Mouse (Mus musculus) hindbrain, embryonic 13.5 days (tissue): Measurements from ENCODE around the gene Nfkbib. TPM values are rescaled to one million over a fixed set of nuclear protein-coding genes. Genes with fewer than 3 reads are reported as not detected.

ENCODE experiments used
- ATAC-seq: fragments of 200-750 bp; cut with Nextera tagmentation; 2 replicates; pipeline ENCODE4 v1.8.0; 2017; ENCODE audit warnings: moderate TSS enrichment; ENCODE audit not compliant: low FRiP score
- H3K27ac ChIP-seq: fragments of 300-500 bp; sonication (generic); 2 replicates; pipeline ENCODE4 v1.5.1; 2015; ENCODE audit warnings: inconsistent platforms, mild to moderate bottlenecking, moderate library complexity
- H3K27me3 ChIP-seq: fragments of 300-500 bp; sonication (generic); 2 replicates; pipeline ENCODE4 v1.6.1; 2015; ENCODE audit warnings: mild to moderate bottlenecking, inconsistent platforms
- H3K36me3 ChIP-seq: fragments of 300-500 bp; sonication (generic); 2 replicates; pipeline ENCODE4 v1.6.1; 2015; ENCODE audit warnings: mild to moderate bottlenecking, inconsistent platforms
- H3K4me1 ChIP-seq: fragments of 300-500 bp; sonication (generic); replicated peaks from 2 replicates; pipeline ENCODE4 v1.6.1; 2015; ENCODE audit warnings: inconsistent platforms
- H3K4me2 ChIP-seq: fragments of 300-500 bp; sonication (generic); 2 replicates; pipeline ENCODE4 v1.6.1; 2015; ENCODE audit warnings: inconsistent platforms, mild to moderate bottlenecking, moderate library complexity
- H3K4me3 ChIP-seq: fragments of 300-500 bp; sonication (generic); 2 replicates; pipeline ENCODE4 v1.5.1; 2015; ENCODE audit warnings: mild to moderate bottlenecking, inconsistent platforms
- H3K9ac ChIP-seq: fragments of 300-500 bp; sonication (generic); 2 replicates; pipeline ENCODE4 v1.6.1; 2015; ENCODE audit warnings: mild to moderate bottlenecking, inconsistent platforms
- H3K9me3 ChIP-seq: fragments of 300-500 bp; sonication (generic); 2 replicates; pipeline ENCODE4 v1.6.1; 2016; ENCODE audit warnings: inconsistent platforms
- WGBS: fragments of 180-500 bp; shearing (Covaris S2); methylation state at CpG from one replicate; pipeline ENCODE4 v1.1.7; 2015; 5-methylcytosine and 5-hydroxymethylcytosine counted together
- polyA plus RNA-seq: library from polyadenylated mRNA; unstranded; fragments of >200 nt; fragmentation: Nextera tagmentation; extraction: Ambion mirVana; gene quantifications from 2 replicates; pipeline ENCODE4 v1.2.1, GENCODE M21; 2015

The Nfkbib gene
- polyA plus RNA-seq, 1 experiment from 2014 or later: 58.6 TPM

- WGBS: 92% methylated on average over 3 of the region's 3 CpGs
- no peaks in the 10 kb centered on the region for H3K36me3 ChIP-seq
- no peak overlapping the region for H3K4me3 ChIP-seq
- H3K9me3 ChIP-seq: no peaks in the 10 kb centered on the region
- no peak overlapping the region for H3K4me2 ChIP-seq
- no peak overlapping the region for H3K27ac ChIP-seq
- H3K27me3 ChIP-seq: no peaks in the 10 kb centered on the region
- no peak overlapping the region for H3K9ac ChIP-seq
- H3K4me1 ChIP-seq: peaks cover 8% of the 10 kb centered on the region
- ATAC-seq: no peak
Measured at GRCm38 (mm10) chr7:28794496-28794895, 27.2 kb upstream of the Nfkbib start.

- no peak overlapping the region for H3K4me2 ChIP-seq
- H3K4me3 ChIP-seq: no peak overlapping the region
- H3K27me3 ChIP-seq: no peaks in the 10 kb centered on the region
- ATAC-seq: no peak
- peaks cover 8% of the 10 kb centered on the region for H3K4me1 ChIP-seq
- 32% methylated on average over 2 of the region's 2 CpGs for WGBS
- H3K9me3 ChIP-seq: no peaks in the 10 kb centered on the region
- no peak overlapping the region for H3K27ac ChIP-seq
- no peak overlapping the region for H3K9ac ChIP-seq
- 0 out of 2 replicates have a peak, but pooled peaks cover 2% of the 10 kb centered on the region for H3K36me3 ChIP-seq
Measured at GRCm38 (mm10) chr7:28793834-28794233, 26.5 kb upstream of the Nfkbib start.

GRCm38 (mm10) chr7:28792391-28793185 is 25.3 kb upstream of the Nfkbib start:
- peaks cover 10% of the 10 kb centered on the region for H3K36me3 ChIP-seq
- no peak overlapping the region for H3K4me2 ChIP-seq
- no peaks in the 10 kb centered on the region for H3K27me3 ChIP-seq
- H3K27ac ChIP-seq: no peak overlapping the region
- peaks cover 8% of the 10 kb centered on the region for H3K4me1 ChIP-seq
- H3K4me3 ChIP-seq: no peak overlapping the region
- 84% methylated on average over 14 of the region's 14 CpGs for WGBS
- ATAC-seq: no peak
- no peak overlapping the region for H3K9ac ChIP-seq
- H3K9me3 ChIP-seq: no peaks in the 10 kb centered on the region

GRCm38 (mm10) chr7:28791706-28792105 is 24.4 kb upstream of the Nfkbib start:
- H3K36me3 ChIP-seq: peaks cover 19% of the 10 kb centered on the region
- no peak overlapping the region for H3K4me3 ChIP-seq
- H3K27ac ChIP-seq: no peak overlapping the region
- no peaks in the 10 kb centered on the region for H3K9me3 ChIP-seq
- peaks cover 4% of the 10 kb centered on the region for H3K4me1 ChIP-seq
- no peaks in the 10 kb centered on the region for H3K27me3 ChIP-seq
- no peak for ATAC-seq
- H3K9ac ChIP-seq: no peak overlapping the region
- H3K4me2 ChIP-seq: no peak overlapping the region

GRCm38 (mm10) chr7:28790066-28790806 is 22.9 kb upstream of the Nfkbib start:
- ATAC-seq: no peak
- H3K27ac ChIP-seq: no peak overlapping the region
- no peaks in the 10 kb centered on the region for H3K27me3 ChIP-seq
- peaks cover 34% of the 10 kb centered on the region for H3K36me3 ChIP-seq
- H3K4me1 ChIP-seq: no peaks in the 10 kb centered on the region
- H3K9me3 ChIP-seq: no peaks in the 10 kb centered on the region
- H3K4me3 ChIP-seq: no peak overlapping the region
- no peak overlapping the region for H3K9ac ChIP-seq
- WGBS: 53% methylated on average over 8 of the region's 8 CpGs
- no peak overlapping the region for H3K4me2 ChIP-seq

- no peaks in the 10 kb centered on the region for H3K9me3 ChIP-seq
- 83% methylated on average over 3 of the region's 3 CpGs for WGBS
- H3K4me3 ChIP-seq: no peak overlapping the region
- peaks cover 43% of the 10 kb centered on the region for H3K36me3 ChIP-seq
- ATAC-seq: no peak
- H3K9ac ChIP-seq: no peak overlapping the region
- H3K27me3 ChIP-seq: no peaks in the 10 kb centered on the region
- H3K4me2 ChIP-seq: no peak overlapping the region
- H3K27ac ChIP-seq: no peak overlapping the region
- H3K4me1 ChIP-seq: no peaks in the 10 kb centered on the region
Measured at GRCm38 (mm10) chr7:28789235-28789634, 21.9 kb upstream of the Nfkbib start.

- Histone ChIP-seq H3K4me2 (no peak within 1 kb of the TSS), H3K9me3 (no peaks in the 10 kb centered on the region), H3K27ac (no peak within 1 kb of the TSS), H3K9ac (no peak within 1 kb of the TSS), H3K36me3 (peaks cover 50% of the 10 kb centered on the region), H3K4me3 (no peak within 1 kb of the TSS), H3K4me1 (no peaks in the 10 kb centered on the region), H3K27me3 (no peaks in the 10 kb centered on the region)
- ATAC-seq: no peak
- 72% methylated on average over 5 of the region's 5 CpGs for WGBS
Measured at GRCm38 (mm10) chr7:28788307-28789195, 21.2 kb upstream of the Nfkbib start, which contains the start of gene Rinl. Rinl (plus strand) TSS chr7:28788969.

GRCm38 (mm10) chr7:28787884-28788283 is 20.6 kb upstream of the Nfkbib start:
- H3K27ac ChIP-seq: no peak overlapping the region

GRCm38 (mm10) chr7:28785161-28785560 is 17.8 kb upstream of the Nfkbib start:
- Histone ChIP-seq H3K36me3 (peaks cover 62% of the 10 kb centered on the region), H3K27me3 (no peaks in the 10 kb centered on the region), H3K9ac (peak overlapping the region; percentile 29; the same call in 1 of the 2 replicates), H3K4me3 (no peak overlapping the region), H3K9me3 (no peaks in the 10 kb centered on the region), H3K4me2 (no peak overlapping the region), H3K27ac (no peak overlapping the region), H3K4me1 (peaks cover 4% of the 10 kb centered on the region)
- ATAC-seq: no peak
- WGBS: 74% methylated on average over 5 of the region's 5 CpGs

More at GRCm38 (mm10) chr7:28787884-28788283, 20.6 kb upstream of the Nfkbib start:
- 94% methylated on average over 9 of the region's 9 CpGs for WGBS
- Histone ChIP-seq H3K27me3 (no peaks in the 10 kb centered on the region), H3K4me3 (no peak overlapping the region), H3K9ac (no peak overlapping the region), H3K4me1 (no peaks in the 10 kb centered on the region), H3K9me3 (no peaks in the 10 kb centered on the region), H3K36me3 (peaks cover 56% of the 10 kb centered on the region), H3K4me2 (no peak overlapping the region)
- ATAC-seq: no peak

- peaks cover 62% of the 10 kb centered on the region for H3K36me3 ChIP-seq
- H3K4me2 ChIP-seq: no peak overlapping the region
- no peak overlapping the region for H3K27ac ChIP-seq
- H3K9me3 ChIP-seq: no peaks in the 10 kb centered on the region
- 92% methylated on average over 8 of the region's 8 CpGs for WGBS
- H3K4me3 ChIP-seq: no peak overlapping the region
- H3K9ac ChIP-seq: no peak overlapping the region
- H3K27me3 ChIP-seq: no peaks in the 10 kb centered on the region
- peaks cover 4% of the 10 kb centered on the region for H3K4me1 ChIP-seq
- no peak for ATAC-seq
Measured at GRCm38 (mm10) chr7:28781261-28781663, 13.9 kb upstream of the Nfkbib start.

GRCm38 (mm10) chr7:28780857-28781256 is 13.5 kb upstream of the Nfkbib start:
- Histone ChIP-seq H3K4me3 (no peak overlapping the region), H3K27me3 (no peaks in the 10 kb centered on the region), H3K9me3 (no peaks in the 10 kb centered on the region), H3K4me1 (peaks cover 4% of the 10 kb centered on the region), H3K27ac (no peak overlapping the region), H3K9ac (no peak overlapping the region), H3K4me2 (no peak overlapping the region), H3K36me3 (peaks cover 58% of the 10 kb centered on the region)
- no peak for ATAC-seq
- 87% methylated on average over 7 of the region's 7 CpGs for WGBS
